Mouse (Mus musculus): ENCODE measurements around the gene 9030612E09Rik.

DNA sequence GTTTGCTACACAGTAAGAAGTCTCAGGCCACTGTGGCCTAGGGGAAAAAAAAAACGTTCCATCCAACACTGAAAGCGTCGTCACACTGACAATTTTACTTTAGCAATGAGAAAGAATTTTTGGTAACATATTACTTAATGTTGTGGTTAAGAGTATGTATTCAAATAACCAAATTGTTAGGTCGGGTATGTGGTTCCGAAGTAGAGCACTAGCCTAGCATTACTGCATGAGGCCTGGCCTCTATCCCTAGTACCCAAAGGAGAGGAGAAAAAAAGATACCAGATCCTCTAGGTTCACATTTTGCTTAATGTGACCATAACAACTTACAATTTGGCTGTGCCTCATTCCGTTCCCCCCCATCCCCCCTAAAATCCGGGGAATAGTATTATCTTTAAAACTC is 46.0 kb downstream of the 9030612E09Rik start:
- TF ChIP-seq POLR2A (IDR thresholded peaks at IDR 0.05; ENCODE audit: low read depth, low read length), result no peak
- TF ChIP-seq CTCF (IDR thresholded peaks at IDR 0.05; ENCODE audit: extremely low read depth, insufficient read length, insufficient replicate concordance, low read depth, low read length), result no peak

Measured in small intestine, adult 2 months (tissue).